Mouse (Mus musculus): Measurements from ENCODE around the gene Ttc7b.

The Ttc7b gene

GRCm38 (mm10) chr12:100520794-100521186 lies at the start of gene Ttc7b:
Ttc7b (minus strand) TSS chr12:100520826.
- DNase-seq = peak; percentile 62 to 87

- no peak for DNase-seq
Measured at GRCm38 (mm10) chr12:100568831-100569230, 48.2 kb upstream of the Ttc7b start.

GRCm38 (mm10) chr12:100568105-100568504 lies 47.5 kb upstream of the Ttc7b start:
- no peak for DNase-seq

GRCm38 (mm10) chr12:100567627-100568026 lies 47.0 kb upstream of the Ttc7b start:
- no peak for DNase-seq

- no peak for DNase-seq
Measured at GRCm38 (mm10) chr12:100553675-100554074, 33.0 kb upstream of the Ttc7b start.

- DNase-seq = no peak
Measured at GRCm38 (mm10) chr12:100551972-100552371, 31.3 kb upstream of the Ttc7b start.

- no peak for DNase-seq
Measured at GRCm38 (mm10) chr12:100544194-100544567, 23.6 kb upstream of the Ttc7b start.

GRCm38 (mm10) chr12:100543437-100544193 lies 23.0 kb upstream of the Ttc7b start:
- DNase-seq = no peak

GRCm38 (mm10) chr12:100542494-100542893 lies 21.9 kb upstream of the Ttc7b start:
- no peak for DNase-seq

- DNase-seq = no peak
Measured at GRCm38 (mm10) chr12:100542076-100542475, 21.4 kb upstream of the Ttc7b start.

GRCm38 (mm10) chr12:100539158-100539714 lies 18.6 kb upstream of the Ttc7b start:
- no peak for DNase-seq

- DNase-seq = no peak
Measured at GRCm38 (mm10) chr12:100538445-100539157, 18.0 kb upstream of the Ttc7b start.

GRCm38 (mm10) chr12:100537091-100537490 lies 16.5 kb upstream of the Ttc7b start:
- DNase-seq = no peak

GRCm38 (mm10) chr12:100535028-100535427 lies 14.4 kb upstream of the Ttc7b start:
- no peak for DNase-seq

GRCm38 (mm10) chr12:100534028-100534427 lies 13.4 kb upstream of the Ttc7b start:
- no peak for DNase-seq

- no peak for DNase-seq
Measured at GRCm38 (mm10) chr12:100533209-100533608, 12.6 kb upstream of the Ttc7b start.

GRCm38 (mm10) chr12:100531740-100532139 lies 11.1 kb upstream of the Ttc7b start:
- DNase-seq = no peak

- no peak for DNase-seq
Measured at GRCm38 (mm10) chr12:100530871-100531270, 10.2 kb upstream of the Ttc7b start.

- DNase-seq = no peak
Measured at GRCm38 (mm10) chr12:100529651-100530050, 9.0 kb upstream of the Ttc7b start.

GRCm38 (mm10) chr12:100529172-100529571 lies 8.5 kb upstream of the Ttc7b start:
- no peak for DNase-seq

- DNase-seq = no peak
Measured at GRCm38 (mm10) chr12:100528246-100528645, 7.6 kb upstream of the Ttc7b start.

- DNase-seq = peak; percentile 82 to 92
Measured at GRCm38 (mm10) chr12:100527753-100528152, 7.1 kb upstream of the Ttc7b start.

GRCm38 (mm10) chr12:100527241-100527640 lies 6.6 kb upstream of the Ttc7b start:
- peak; percentile 48 to 57 for DNase-seq

- DNase-seq = no peak
Measured at GRCm38 (mm10) chr12:100525939-100526338, 5.3 kb upstream of the Ttc7b start.
